Mouse (Mus musculus) macrophage (primary cell): ENCODE measurements around the gene Nectin2. TPM values are rescaled to one million over a fixed set of nuclear protein-coding genes. Genes with fewer than 3 reads are reported as not detected.
"Not testable (repeated sequence)": the region's sequence is repeated elsewhere in the genome, so short reads cannot be mapped to it uniquely, and the experiment has no call there.

ENCODE experiments used
- H3K27ac ChIP-seq: fragments of 350-480 bp; formaldehyde crosslinking; 2 replicates; pipeline ENCODE4 v1.9.0; 2021
- H3K36me3 ChIP-seq: fragments of 350-480 bp; formaldehyde crosslinking; 2 replicates; pipeline ENCODE4 v1.9.0; 2021; ENCODE audit errors: inconsistent target
- H3K4me3 ChIP-seq: fragments of 350-480 bp; formaldehyde crosslinking; 2 replicates; pipeline ENCODE4 v1.9.0; 2021; ENCODE audit errors: inconsistent target
- H3K79me2 ChIP-seq: fragments of 350-480 bp; formaldehyde crosslinking; 2 replicates; pipeline ENCODE4 v1.9.0; 2021; ENCODE audit errors: inconsistent target
- WGBS: methylation state at CpG from one replicate; pipeline ENCODE4 v1.1.7; 2026; ENCODE audit warnings: inconsistent platforms; ENCODE audit not compliant: missing documents; 5-methylcytosine and 5-hydroxymethylcytosine counted together
- polyA plus RNA-seq: library from polyadenylated mRNA; stranded (reverse); fragments of 250-400 nt; gene quantifications from 3 replicates; pipeline ENCODE4 v1.2.4, GENCODE M21; 2018; ENCODE audit warnings: inconsistent platforms
- total RNA-seq, 78 experiments: library from RNA; depleted of rRNA; stranded (reverse); fragments of 250-400 nt; gene quantifications; 1 replicate in 9 of 78; 2 replicates in 24 of 78; 3 replicates in 43 of 78; 4 replicates in 2 of 78; pipeline ENCODE4 v1.2.4; 2018; ENCODE audit warnings: inconsistent platforms in 56 of 78

Nectin2 gene
- total RNA-seq (2018; cell fraction: chromatin; rRNA removed): 10 to 100 TPM in 7 of 26 experiments, 1 to 10 TPM in 19; 1.1 to 31.8 (median 7.0) TPM
- total RNA-seq (2018; cell fraction: cytosol; rRNA removed): 10 to 100 TPM in 13 of 26 experiments, 1 to 10 TPM in 13; 5.9 to 22.1 (median 9.4) TPM
- 10 to 100 TPM in 14 of 26 experiments, 1 to 10 TPM in 12; 4.0 to 36.5 (median 13.0) TPM for total RNA-seq (2018; cell fraction: nucleus; rRNA removed)
- polyA plus RNA-seq: 5.2 to 7.5 TPM (median 5.9 TPM) in 3 replicates

GRCm38 (mm10) chr7:19750217-19751069, at the start of gene Nectin2:
Nectin2 (minus strand) TSS chr7:19750483.
- Histone ChIP-seq H3K27ac (peak within 1 kb of the TSS; percentile 28; the same call in 1 of the 2 replicates), H3K79me2 (no peaks in the 10 kb centered on the region), H3K36me3 (no peaks in the 10 kb centered on the region), H3K4me3 (peak within 1 kb of the TSS; percentile 44)
- 31% methylated on average over 17 of the region's 19 CpGs for WGBS

DNA sequence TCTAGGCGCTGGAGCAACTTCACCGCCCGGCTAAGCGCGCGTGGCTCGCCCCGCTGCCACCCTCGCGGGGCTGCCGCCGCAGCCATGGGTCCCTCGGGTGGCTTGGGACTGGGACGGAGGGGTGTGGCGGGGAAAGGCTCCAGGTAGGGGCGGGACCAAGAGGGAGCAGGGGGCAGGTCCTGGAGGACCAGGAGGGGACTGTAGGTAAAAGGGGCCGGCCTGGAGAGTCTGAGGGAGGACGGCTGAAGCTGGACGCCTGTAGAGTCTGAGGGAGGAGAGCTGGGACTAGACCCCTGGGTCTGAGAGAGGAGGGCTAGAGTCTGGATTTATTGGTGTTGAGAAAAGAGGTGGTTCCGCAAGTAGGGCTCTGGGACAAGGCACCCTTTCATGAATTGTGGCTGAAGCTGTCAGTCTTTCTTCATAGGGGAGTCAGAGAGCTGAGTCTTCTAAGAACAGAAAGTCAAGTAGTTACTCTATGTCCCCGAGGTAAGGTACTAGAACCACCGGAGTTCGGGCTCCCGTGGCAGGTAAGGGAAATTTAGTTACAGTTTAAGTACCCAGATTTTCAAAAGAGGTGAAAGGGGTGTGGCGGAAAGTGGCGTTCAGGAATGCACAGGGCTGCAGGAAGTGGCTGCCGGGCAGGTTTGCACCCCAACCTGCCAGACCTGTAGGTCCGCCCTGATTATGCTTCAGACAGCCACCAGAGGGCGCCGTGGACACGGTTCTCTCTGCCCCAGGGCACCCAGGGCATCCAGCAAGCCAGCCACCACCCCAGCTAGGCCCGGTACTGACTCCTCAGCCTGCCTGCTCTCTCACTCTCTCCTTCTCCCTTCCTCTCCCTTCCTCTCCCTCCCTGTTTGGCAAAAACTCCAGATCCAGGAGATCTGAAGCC, 46.7 kb upstream of the Nectin2 start, which contains the start of gene Cblc:
Gene Cblc (minus strand): TSS at position 113 of the 892 bp plus-strand sequence.
- Histone ChIP-seq H3K79me2 (no peaks in the 10 kb centered on the region), H3K27ac (no peak within 1 kb of the TSS), H3K4me3 (no peak within 1 kb of the TSS), H3K36me3 (no peaks in the 10 kb centered on the region)
- 14% methylated on average over 28 of the region's 32 CpGs for WGBS

DNA sequence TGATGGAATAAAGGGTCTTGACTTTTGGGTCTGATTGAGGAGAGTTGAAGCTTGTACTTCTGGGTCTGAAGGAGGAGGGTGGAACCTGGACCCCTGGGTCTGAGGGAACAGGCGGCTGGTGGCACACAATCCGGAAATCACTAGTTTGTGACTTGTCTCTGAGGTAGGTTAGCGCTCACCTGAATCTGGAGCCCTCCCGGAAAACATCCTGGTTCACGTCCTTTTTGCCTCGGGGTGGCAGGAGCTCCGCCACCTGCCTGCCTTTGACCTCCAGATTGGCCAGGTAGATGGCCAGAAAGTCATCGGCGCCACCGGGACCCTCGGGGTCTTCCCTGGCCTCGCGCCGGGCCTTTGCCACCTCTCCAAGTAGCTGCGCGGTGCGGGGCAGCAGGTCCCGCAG, 46.0 kb upstream of the Nectin2 start:
- Histone ChIP-seq H3K27ac (no peak overlapping the region), H3K79me2 (no peaks in the 10 kb centered on the region), H3K36me3 (no peaks in the 10 kb centered on the region), H3K4me3 (no peak overlapping the region)
- WGBS: 55% methylated on average over 18 of the region's 18 CpGs

GRCm38 (mm10) chr7:19795236-19795635, 45.0 kb upstream of the Nectin2 start:
- 83% methylated on average over 2 of the region's 2 CpGs for WGBS
- Histone ChIP-seq H3K36me3 (no peaks in the 10 kb centered on the region), H3K79me2 (no peaks in the 10 kb centered on the region), H3K4me3 (no peak overlapping the region), H3K27ac (no peak overlapping the region)

GRCm38 (mm10) chr7:19792701-19793630, 42.7 kb upstream of the Nectin2 start:
- WGBS: 70% methylated on average over 18 of the region's 19 CpGs
- Histone ChIP-seq H3K36me3 (no peaks in the 10 kb centered on the region), H3K4me3 (no peak overlapping the region), H3K27ac (no peak overlapping the region), H3K79me2 (no peaks in the 10 kb centered on the region)

DNA sequence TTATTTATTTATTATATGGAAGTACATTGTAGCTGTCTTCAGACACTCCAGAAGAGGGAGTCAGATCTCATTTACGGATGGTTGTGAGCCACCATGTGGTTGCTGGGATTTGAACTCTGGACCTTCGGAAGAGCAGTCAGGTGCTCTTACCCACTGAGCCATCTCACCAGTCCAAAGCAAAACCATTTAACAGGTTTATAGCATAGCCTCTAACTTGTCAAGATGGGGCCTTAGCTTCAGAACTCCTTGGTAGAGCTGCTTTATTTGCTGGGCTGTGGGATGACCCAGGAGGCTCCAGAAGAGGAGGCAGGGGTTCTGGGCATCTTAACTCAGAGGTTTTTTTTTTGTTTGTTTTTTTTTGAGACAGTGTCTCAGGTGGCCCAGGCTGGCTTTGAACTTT, 41.2 kb upstream of the Nectin2 start:
- H3K79me2 ChIP-seq, H3K36me3 ChIP-seq, H3K4me3 ChIP-seq, H3K27ac ChIP-seq: not testable (repeated sequence)
- WGBS: 65% methylated on average over 2 of the region's 2 CpGs

- Histone ChIP-seq H3K27ac (no peak overlapping the region), H3K4me3 (peak overlapping the region; percentile 13; the same call in 1 of the 2 replicates), H3K79me2 (no peaks in the 10 kb centered on the region), H3K36me3 (no peaks in the 10 kb centered on the region)
- 2% methylated on average over 19 of the region's 19 CpGs for whole genome bisulfite sequencing
Measured at GRCm38 (mm10) chr7:19789904-19790347, 39.6 kb upstream of the Nectin2 start.

DNA sequence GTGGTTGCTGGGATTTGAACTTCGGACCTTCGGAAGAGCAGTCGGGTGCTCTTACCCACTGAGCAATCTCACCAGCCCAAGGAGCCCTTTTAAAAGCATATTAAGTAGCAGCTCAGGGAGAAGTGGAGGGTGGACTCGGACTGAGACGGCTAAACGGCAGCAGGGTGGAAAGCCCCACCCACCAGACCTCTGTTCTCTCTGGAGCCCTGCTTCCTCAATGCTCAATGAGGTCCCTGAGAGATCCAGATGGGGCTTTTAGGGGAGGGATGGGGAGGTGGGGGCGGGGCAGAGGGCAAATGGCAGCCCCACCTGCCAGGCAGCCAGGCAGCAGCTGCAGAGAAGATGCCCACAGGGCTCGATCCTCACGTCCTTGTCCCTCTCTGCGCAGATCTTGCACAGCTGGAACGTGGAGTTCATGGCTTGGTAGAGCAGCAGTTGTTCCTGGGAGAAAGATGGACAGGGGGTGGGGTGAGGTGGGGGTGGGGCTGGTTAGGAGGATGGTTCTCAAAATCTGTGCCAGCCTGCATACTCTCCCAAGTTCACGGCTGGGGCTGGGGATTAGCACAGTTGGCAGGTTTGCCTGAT, 35.7 kb upstream of the Nectin2 start:
- Histone ChIP-seq H3K79me2 (no peaks in the 10 kb centered on the region), H3K27ac (no peak overlapping the region), H3K4me3 (no peak overlapping the region), H3K36me3 (no peaks in the 10 kb centered on the region)
- 21% methylated on average over 12 of the region's 12 CpGs for WGBS

DNA sequence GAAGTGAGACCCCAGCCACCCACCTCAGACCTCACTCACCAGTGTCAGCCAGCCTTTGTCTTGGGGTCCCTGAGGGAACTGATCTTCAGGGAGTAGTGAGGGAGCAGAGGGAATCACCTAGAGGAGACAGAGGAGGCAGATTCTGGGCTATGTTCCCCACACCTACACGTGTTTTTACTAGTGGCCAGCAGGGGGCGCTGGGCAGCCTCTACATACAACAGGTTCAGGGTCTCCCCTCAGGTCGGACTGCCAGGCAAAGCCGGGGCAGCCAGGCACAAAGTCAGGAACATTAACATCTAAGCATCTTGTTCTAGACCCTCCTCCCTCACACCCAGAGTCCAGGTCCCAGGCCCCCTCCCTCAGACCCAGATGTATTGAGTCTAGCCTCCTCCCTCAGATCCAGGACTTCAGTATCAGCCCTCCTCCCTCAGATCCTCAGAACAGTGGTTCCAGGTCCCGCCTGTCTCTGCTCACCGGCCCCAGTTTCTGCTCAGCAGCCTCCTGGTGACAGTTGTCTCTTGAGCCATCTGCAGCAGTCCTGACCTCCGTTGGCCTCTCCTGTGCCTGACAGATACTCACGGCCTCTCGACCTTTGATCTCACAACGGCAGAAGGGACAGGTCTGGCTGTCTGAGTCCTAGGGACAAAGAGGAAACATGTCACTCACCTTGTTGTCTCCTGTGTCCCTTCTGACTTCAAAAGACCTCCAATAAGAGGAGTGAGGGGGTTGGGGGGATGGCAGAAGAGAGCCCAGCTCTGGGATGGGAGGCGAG, 34.7 kb upstream of the Nectin2 start:
- Histone ChIP-seq H3K27ac (no peak overlapping the region), H3K36me3 (no peaks in the 10 kb centered on the region), H3K79me2 (no peaks in the 10 kb centered on the region), H3K4me3 (no peak overlapping the region)
- WGBS: 68% methylated on average over 11 of the region's 11 CpGs

DNA sequence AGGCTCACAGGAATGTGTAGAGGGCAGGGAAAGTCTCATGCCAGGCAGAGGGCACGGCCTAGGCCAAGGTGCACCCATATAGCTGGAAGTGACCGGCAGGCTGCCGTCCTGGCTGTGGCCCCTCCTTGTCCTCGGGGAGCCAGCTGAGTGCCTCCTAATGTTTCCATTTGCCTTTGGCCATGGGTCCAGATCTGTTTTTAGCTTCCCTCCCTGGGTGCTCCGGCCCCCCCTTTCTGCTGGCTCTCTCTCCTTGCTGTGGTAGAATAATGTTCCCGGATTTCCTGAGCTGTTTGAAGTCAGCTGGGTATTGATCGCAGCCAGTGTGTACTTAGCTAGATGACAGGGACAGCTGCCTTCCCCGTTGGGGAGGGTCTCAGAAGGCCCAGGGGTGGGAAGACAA, 33.3 kb upstream of the Nectin2 start:
- Histone ChIP-seq H3K27ac (no peak overlapping the region), H3K36me3 (no peaks in the 10 kb centered on the region), H3K79me2 (no peaks in the 10 kb centered on the region), H3K4me3 (no peak overlapping the region)
- WGBS: 82% methylated on average over 8 of the region's 8 CpGs

GRCm38 (mm10) chr7:19782645-19783044, 32.4 kb upstream of the Nectin2 start:
- H3K4me3 ChIP-seq: no peak overlapping the region
- H3K79me2 ChIP-seq: no peaks in the 10 kb centered on the region
- H3K36me3 ChIP-seq: no peaks in the 10 kb centered on the region
- 91% methylated on average over 4 of the region's 4 CpGs for WGBS
- H3K27ac ChIP-seq: no peak overlapping the region

- no peak overlapping the region for H3K4me3 ChIP-seq
- no peak overlapping the region for H3K27ac ChIP-seq
- H3K36me3 ChIP-seq: no peaks in the 10 kb centered on the region
- no peaks in the 10 kb centered on the region for H3K79me2 ChIP-seq
- 88% methylated on average over 7 of the region's 7 CpGs for WGBS
Measured at GRCm38 (mm10) chr7:19781741-19782140, 31.5 kb upstream of the Nectin2 start.

GRCm38 (mm10) chr7:19779903-19780302, 29.6 kb upstream of the Nectin2 start:
- WGBS: 79% methylated on average over 4 of the region's 4 CpGs

More at GRCm38 (mm10) chr7:19779903-19780302, 29.6 kb upstream of the Nectin2 start:
- Histone ChIP-seq H3K79me2 (no peaks in the 10 kb centered on the region), H3K4me3 (no peak overlapping the region), H3K27ac (no peak overlapping the region), H3K36me3 (no peaks in the 10 kb centered on the region)
